Mouse (Mus musculus): Measurements from ENCODE around the gene Axdnd1. TPM values are rescaled to one million over a fixed set of nuclear protein-coding genes. Genes with fewer than 3 reads are reported as not detected.
"Not testable (repeated sequence)": the region's sequence is repeated elsewhere in the genome, so short reads cannot be mapped to it uniquely, and the experiment has no call there.

Axdnd1 gene
- polyA plus RNA-seq, 1 experiment from 2014 or later = 0.22 TPM

DNA sequence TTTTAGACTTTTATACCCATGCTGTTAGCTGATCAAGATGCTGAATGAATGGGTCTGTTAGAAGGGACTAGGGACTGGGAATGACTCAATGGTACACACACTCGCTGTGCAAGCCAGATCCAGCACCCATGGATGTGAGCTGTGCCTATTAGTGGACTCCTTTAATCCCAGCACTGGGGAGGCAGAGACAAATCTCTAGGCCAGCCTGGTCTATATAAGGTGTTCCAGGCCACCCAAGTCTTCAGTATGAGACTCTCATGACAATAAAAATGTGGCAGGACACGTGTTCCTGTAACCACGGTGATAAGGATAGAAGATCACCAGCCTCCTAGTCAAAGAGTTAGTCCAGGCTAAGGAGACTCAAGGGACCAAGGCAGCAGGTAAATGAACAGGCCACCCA is 3.1 kb upstream of the Axdnd1 start:
- no peak overlapping the region for H3K27ac ChIP-seq (ENCODE audit: low read length)
- H3K4me1 ChIP-seq (ENCODE audit: control insufficient read depth, insufficient read depth, low read length) = no peaks in the 10 kb centered on the region
- H3K4me2 ChIP-seq (ENCODE audit: low read depth, low read length) = no peak overlapping the region
- WGBS = 88% methylated on average over 3 of the region's 3 CpGs
- no peaks in the 10 kb centered on the region for H3K9me3 ChIP-seq (replicated peaks; ENCODE audit: control insufficient read depth, low read length)
- H3K36me3 ChIP-seq (ENCODE audit: control insufficient read depth, insufficient read depth, low read length) = no peaks in the 10 kb centered on the region
- H3K27me3 ChIP-seq (ENCODE audit: control insufficient read depth, insufficient read depth, low read length) = no peaks in the 10 kb centered on the region
- ATAC-seq (ENCODE audit: insufficient read depth, low FRiP score) = no peak
- H3K4me3 ChIP-seq (replicated peaks; ENCODE audit: low read length) = no peak overlapping the region
- no peak overlapping the region for H3K9ac ChIP-seq (ENCODE audit: low read length)

DNA sequence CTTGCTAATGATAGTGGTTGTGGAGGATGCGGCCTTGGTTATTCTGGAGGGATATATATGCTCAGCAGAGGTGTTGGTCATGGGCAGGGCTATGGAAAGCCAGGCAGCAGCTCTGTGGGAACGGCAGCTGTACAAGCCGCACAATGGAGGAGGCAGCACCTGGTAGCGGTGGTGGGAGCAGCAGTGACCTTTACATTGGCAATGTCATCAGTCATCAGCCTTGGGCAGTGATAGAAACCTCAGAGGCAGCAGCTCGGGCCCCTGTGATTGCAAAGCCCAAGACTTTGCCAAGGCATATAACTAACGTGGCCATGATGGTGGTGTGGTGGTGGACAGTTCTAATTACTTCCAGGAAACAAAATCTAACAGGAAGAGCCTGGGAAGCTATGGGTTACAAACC is 2.5 kb upstream of the Axdnd1 start:
- no peaks in the 10 kb centered on the region for H3K4me1 ChIP-seq (ENCODE audit: control insufficient read depth, insufficient read depth, low read length)
- H3K27ac ChIP-seq (ENCODE audit: low read length) = no peak overlapping the region
- no peak for ATAC-seq (ENCODE audit: insufficient read depth, low FRiP score)
- H3K9ac ChIP-seq (ENCODE audit: low read length) = no peak overlapping the region
- no peaks in the 10 kb centered on the region for H3K9me3 ChIP-seq (replicated peaks; ENCODE audit: control insufficient read depth, low read length)
- 73% methylated on average over 6 of the region's 6 CpGs for WGBS
- no peaks in the 10 kb centered on the region for H3K27me3 ChIP-seq (ENCODE audit: control insufficient read depth, insufficient read depth, low read length)
- no peaks in the 10 kb centered on the region for H3K36me3 ChIP-seq (ENCODE audit: control insufficient read depth, insufficient read depth, low read length)
- H3K4me3 ChIP-seq (replicated peaks; ENCODE audit: low read length) = no peak overlapping the region
- no peak overlapping the region for H3K4me2 ChIP-seq (ENCODE audit: low read depth, low read length)

DNA sequence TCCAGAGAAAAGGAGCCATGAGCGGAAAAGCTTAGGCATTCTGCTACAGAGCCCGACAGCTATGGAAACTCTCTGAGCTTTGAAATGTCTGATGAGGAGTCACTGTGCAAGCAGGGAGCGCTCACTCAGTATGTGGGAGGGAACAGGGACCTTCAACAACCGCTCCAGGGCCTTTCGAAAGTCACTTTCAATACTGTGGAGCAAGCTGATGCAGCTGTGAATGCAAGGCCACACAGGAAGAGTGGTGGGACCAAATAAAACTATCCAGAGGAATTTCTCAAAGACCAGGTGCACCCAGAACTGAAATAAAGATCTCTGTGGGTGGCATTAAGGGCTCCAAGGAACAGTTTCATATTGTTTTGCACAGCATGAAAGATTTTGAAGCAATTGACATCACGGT is 1.9 kb upstream of the Axdnd1 start:
- Histone ChIP-seq H3K27me3 (ENCODE audit: control insufficient read depth, insufficient read depth, low read length) (no peaks in the 10 kb centered on the region), H3K4me1 (ENCODE audit: control insufficient read depth, insufficient read depth, low read length) (no peaks in the 10 kb centered on the region), H3K9ac (ENCODE audit: low read length) (no peak overlapping the region), H3K4me3 (replicated peaks; ENCODE audit: low read length) (no peak overlapping the region), H3K27ac (ENCODE audit: low read length) (no peak overlapping the region), H3K4me2 (ENCODE audit: low read depth, low read length) (no peak overlapping the region), H3K9me3 (replicated peaks; ENCODE audit: control insufficient read depth, low read length) (no peaks in the 10 kb centered on the region), H3K36me3 (ENCODE audit: control insufficient read depth, insufficient read depth, low read length) (no peaks in the 10 kb centered on the region)
- ATAC-seq (ENCODE audit: insufficient read depth, low FRiP score) = no peak
- WGBS = 76% methylated on average over 6 of the region's 6 CpGs

DNA sequence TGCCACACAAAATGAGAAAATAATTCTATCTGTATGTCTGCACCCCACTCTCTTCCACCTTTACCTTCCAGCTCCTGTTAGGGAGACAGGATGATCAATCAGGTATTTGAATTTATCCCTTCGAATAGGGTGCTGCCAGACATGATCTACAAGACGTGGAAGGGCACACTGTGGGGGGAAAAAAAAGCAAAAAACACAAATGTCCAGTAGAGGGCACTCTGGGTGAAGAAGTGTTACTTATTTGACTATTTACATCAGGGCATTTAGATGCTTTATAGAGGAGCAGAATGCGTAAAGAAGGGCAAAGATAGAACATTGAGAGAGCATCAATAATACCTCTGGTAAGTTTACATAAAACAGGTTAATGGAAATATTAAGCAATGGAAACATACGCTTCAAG is 2.8 kb downstream of the Axdnd1 start:
- no peak overlapping the region for H3K9ac ChIP-seq (ENCODE audit: low read length)
- H3K27ac ChIP-seq (ENCODE audit: low read length) = no peak overlapping the region
- H3K4me1 ChIP-seq (ENCODE audit: control insufficient read depth, insufficient read depth, low read length) = no peaks in the 10 kb centered on the region
- H3K4me2 ChIP-seq (ENCODE audit: low read depth, low read length) = no peak overlapping the region
- 57% methylated on average over 4 of the region's 4 CpGs for WGBS
- 0 out of 2 replicates have a peak, but pooled peaks cover 2% of the 10 kb centered on the region for H3K9me3 ChIP-seq (replicated peaks; ENCODE audit: control insufficient read depth, low read length)
- H3K4me3 ChIP-seq (replicated peaks; ENCODE audit: low read length) = no peak overlapping the region
- no peak for ATAC-seq (ENCODE audit: insufficient read depth, low FRiP score)
- no peaks in the 10 kb centered on the region for H3K36me3 ChIP-seq (ENCODE audit: control insufficient read depth, insufficient read depth, low read length)
- no peaks in the 10 kb centered on the region for H3K27me3 ChIP-seq (ENCODE audit: control insufficient read depth, insufficient read depth, low read length)

DNA sequence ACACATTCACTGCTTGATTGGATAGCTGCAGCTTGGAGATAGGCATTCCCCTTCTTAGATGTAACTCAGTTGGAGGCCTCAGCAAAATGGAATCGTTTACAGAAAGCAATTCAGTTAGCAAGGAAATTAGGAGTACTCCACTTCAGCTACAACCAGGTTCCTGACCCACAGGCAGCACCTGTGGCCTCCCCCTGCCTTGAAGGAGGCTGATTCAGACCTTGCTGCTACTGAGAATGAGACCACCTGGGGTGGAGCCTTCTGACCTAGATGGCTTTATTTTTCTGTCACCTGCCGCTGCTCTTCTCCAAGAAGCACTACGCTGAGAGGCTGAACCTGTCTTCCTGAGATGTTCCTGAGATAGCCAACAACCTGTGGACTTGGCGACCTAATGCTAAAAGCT is 12.4 kb downstream of the Axdnd1 start:
- 61% methylated on average over 4 of the region's 4 CpGs for WGBS
- no peak overlapping the region for H3K4me2 ChIP-seq (ENCODE audit: low read depth, low read length)
- H3K9ac ChIP-seq (ENCODE audit: low read length) = no peak overlapping the region
- H3K36me3 ChIP-seq (ENCODE audit: control insufficient read depth, insufficient read depth, low read length) = no peaks in the 10 kb centered on the region
- H3K27me3 ChIP-seq (ENCODE audit: control insufficient read depth, insufficient read depth, low read length) = no peaks in the 10 kb centered on the region
- no peak overlapping the region for H3K27ac ChIP-seq (ENCODE audit: low read length)
- no peaks in the 10 kb centered on the region for H3K4me1 ChIP-seq (ENCODE audit: control insufficient read depth, insufficient read depth, low read length)
- ATAC-seq (ENCODE audit: insufficient read depth, low FRiP score) = no peak
- H3K4me3 ChIP-seq (replicated peaks; ENCODE audit: low read length) = no peak overlapping the region
- no peaks in the 10 kb centered on the region for H3K9me3 ChIP-seq (replicated peaks; ENCODE audit: control insufficient read depth, low read length)

DNA sequence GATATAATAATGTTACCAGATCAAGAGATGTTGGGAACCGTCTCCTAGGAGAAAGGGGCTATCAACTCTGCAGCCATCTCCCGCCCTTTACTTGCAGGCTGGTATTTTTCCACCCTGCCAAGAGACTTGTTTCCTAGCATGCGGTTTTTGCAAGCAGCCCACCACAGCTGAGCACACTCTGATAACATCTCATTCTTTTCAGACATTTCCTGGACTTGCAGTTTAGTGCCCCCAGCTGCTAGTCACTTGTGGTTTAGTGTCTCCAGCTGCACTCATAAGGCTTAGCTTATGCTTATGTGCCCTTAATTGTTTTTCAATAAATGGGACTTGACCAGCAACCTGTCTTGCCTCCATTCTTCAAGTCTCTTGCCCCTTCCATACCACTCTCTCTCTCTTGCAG is 13.0 kb downstream of the Axdnd1 start:
- no peak overlapping the region for H3K4me3 ChIP-seq (replicated peaks; ENCODE audit: low read length)
- no peaks in the 10 kb centered on the region for H3K36me3 ChIP-seq (ENCODE audit: control insufficient read depth, insufficient read depth, low read length)
- no peak overlapping the region for H3K27ac ChIP-seq (ENCODE audit: low read length)
- ATAC-seq (ENCODE audit: insufficient read depth, low FRiP score) = no peak
- no peaks in the 10 kb centered on the region for H3K9me3 ChIP-seq (replicated peaks; ENCODE audit: control insufficient read depth, low read length)
- no peaks in the 10 kb centered on the region for H3K4me1 ChIP-seq (ENCODE audit: control insufficient read depth, insufficient read depth, low read length)
- H3K9ac ChIP-seq (ENCODE audit: low read length) = no peak overlapping the region
- H3K4me2 ChIP-seq (ENCODE audit: low read depth, low read length) = no peak overlapping the region
- WGBS = 40% methylated on average over 3 of the region's 3 CpGs
- no peaks in the 10 kb centered on the region for H3K27me3 ChIP-seq (ENCODE audit: control insufficient read depth, insufficient read depth, low read length)

DNA sequence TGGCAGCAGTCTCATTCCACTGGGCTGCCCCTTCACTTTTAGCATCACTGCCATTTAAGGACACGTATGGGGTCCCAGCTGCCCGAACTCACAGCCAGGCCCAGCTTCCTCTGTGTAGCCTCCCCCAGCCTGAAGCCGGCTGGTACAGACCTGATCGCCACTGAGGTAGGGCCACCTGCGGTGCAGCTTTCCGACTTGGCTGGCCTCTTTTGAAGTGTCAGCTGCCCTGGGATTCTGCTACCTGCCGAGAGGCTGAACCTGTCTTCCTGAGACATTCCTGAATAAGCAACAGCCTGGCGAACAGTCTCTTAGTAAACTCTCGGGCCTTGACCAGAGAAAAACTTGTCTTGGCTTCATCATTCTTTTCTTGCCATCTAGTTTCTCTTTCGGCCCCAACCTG is 17.7 kb downstream of the Axdnd1 start:
- no peaks in the 10 kb centered on the region for H3K36me3 ChIP-seq (ENCODE audit: control insufficient read depth, insufficient read depth, low read length)
- no peak for ATAC-seq (ENCODE audit: insufficient read depth, low FRiP score)
- H3K27me3 ChIP-seq (ENCODE audit: control insufficient read depth, insufficient read depth, low read length) = no peaks in the 10 kb centered on the region
- no peaks in the 10 kb centered on the region for H3K9me3 ChIP-seq (replicated peaks; ENCODE audit: control insufficient read depth, low read length)
- H3K27ac ChIP-seq (ENCODE audit: low read length) = no peak overlapping the region
- whole genome bisulfite sequencing = 55% methylated on average over 10 of the region's 10 CpGs
- no peak overlapping the region for H3K9ac ChIP-seq (ENCODE audit: low read length)
- H3K4me1 ChIP-seq (ENCODE audit: control insufficient read depth, insufficient read depth, low read length) = no peaks in the 10 kb centered on the region
- no peak overlapping the region for H3K4me3 ChIP-seq (replicated peaks; ENCODE audit: low read length)
- H3K4me2 ChIP-seq (ENCODE audit: low read depth, low read length) = no peak overlapping the region

DNA sequence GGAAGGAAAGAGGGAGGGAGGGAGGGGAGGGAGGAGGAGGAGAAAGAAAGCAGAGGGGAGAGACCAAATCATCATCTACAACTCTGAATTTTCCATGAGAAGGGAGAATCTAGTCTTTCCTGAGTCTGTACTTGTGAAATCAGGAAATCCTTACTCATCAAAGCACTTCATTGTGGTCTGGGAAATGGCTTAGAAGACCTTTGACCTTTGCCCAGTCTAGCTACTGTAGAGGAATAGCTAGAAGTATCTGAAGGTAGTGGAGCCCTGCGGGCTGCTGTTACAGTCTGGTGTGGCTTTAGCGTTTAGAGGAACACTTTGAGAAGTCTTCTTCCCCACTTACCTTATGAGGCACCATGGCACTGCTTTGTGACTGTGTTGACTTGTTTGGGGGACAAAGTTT is 18.5 kb downstream of the Axdnd1 start:
- H3K4me2 ChIP-seq (ENCODE audit: low read depth, low read length) = no peak overlapping the region
- no peaks in the 10 kb centered on the region for H3K36me3 ChIP-seq (ENCODE audit: control insufficient read depth, insufficient read depth, low read length)
- H3K4me3 ChIP-seq (replicated peaks; ENCODE audit: low read length) = no peak overlapping the region
- no peaks in the 10 kb centered on the region for H3K9me3 ChIP-seq (replicated peaks; ENCODE audit: control insufficient read depth, low read length)
- ATAC-seq (ENCODE audit: insufficient read depth, low FRiP score) = no peak
- H3K9ac ChIP-seq (ENCODE audit: low read length) = no peak overlapping the region
- 66% methylated on average over 2 of the region's 2 CpGs for WGBS
- no peaks in the 10 kb centered on the region for H3K4me1 ChIP-seq (ENCODE audit: control insufficient read depth, insufficient read depth, low read length)
- no peak overlapping the region for H3K27ac ChIP-seq (ENCODE audit: low read length)
- no peaks in the 10 kb centered on the region for H3K27me3 ChIP-seq (ENCODE audit: control insufficient read depth, insufficient read depth, low read length)

DNA sequence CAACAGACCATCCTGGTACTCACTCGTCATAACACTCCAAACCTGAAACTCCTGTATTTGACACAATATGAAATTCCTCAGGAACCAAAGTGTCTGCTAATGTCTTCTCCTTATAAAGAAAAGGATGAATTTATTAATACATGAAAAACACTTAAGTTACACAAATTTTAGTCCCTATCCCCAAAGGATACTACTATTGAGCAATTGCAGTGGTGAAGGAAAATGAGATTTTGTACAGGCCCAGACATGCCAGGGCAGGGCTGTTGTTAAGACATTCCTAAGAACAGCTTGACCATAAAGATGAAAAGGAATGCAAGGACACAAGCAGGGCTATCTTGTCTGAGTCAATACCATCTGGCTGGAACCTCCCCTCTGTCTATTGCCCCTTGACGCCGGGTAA is 20.8 kb downstream of the Axdnd1 start:
- not testable (repeated sequence) for H3K27ac ChIP-seq (ENCODE audit: low read length); H3K4me3 ChIP-seq (replicated peaks; ENCODE audit: low read length); H3K27me3 ChIP-seq (ENCODE audit: control insufficient read depth, insufficient read depth, low read length); ATAC-seq (ENCODE audit: insufficient read depth, low FRiP score); H3K4me2 ChIP-seq (ENCODE audit: low read depth, low read length); H3K9me3 ChIP-seq (replicated peaks; ENCODE audit: control insufficient read depth, low read length); H3K4me1 ChIP-seq (ENCODE audit: control insufficient read depth, insufficient read depth, low read length); H3K9ac ChIP-seq (ENCODE audit: low read length); H3K36me3 ChIP-seq (ENCODE audit: control insufficient read depth, insufficient read depth, low read length)
- WGBS = 75% methylated on average over 3 of the region's 3 CpGs

DNA sequence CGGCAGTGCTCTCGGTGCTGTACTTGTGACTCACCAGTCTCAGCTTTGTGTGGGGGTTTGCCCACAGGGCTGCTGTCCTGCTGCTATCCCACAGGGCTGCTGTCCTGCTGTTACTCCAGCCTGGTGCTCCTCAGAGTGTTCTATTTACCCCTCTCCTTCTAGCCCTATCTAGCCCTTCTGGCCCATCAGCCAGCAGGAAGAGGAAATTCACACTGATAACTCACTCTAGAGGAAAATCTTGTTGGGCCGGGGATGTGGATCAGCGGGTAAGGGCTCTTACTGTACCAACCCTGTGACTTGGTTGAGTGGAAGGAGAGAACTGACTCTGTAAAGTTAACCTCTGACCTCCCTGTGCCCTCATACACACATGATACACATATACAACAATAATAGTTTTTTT is 27.8 kb downstream of the Axdnd1 start:
- no peaks in the 10 kb centered on the region for H3K4me1 ChIP-seq (ENCODE audit: control insufficient read depth, insufficient read depth, low read length)
- H3K4me2 ChIP-seq (ENCODE audit: low read depth, low read length) = no peak overlapping the region
- H3K9me3 ChIP-seq (replicated peaks; ENCODE audit: control insufficient read depth, low read length) = no peaks in the 10 kb centered on the region
- H3K4me3 ChIP-seq (replicated peaks; ENCODE audit: low read length) = no peak overlapping the region
- no peaks in the 10 kb centered on the region for H3K36me3 ChIP-seq (ENCODE audit: control insufficient read depth, insufficient read depth, low read length)
- H3K9ac ChIP-seq (ENCODE audit: low read length) = no peak overlapping the region
- WGBS = 86% methylated on average over 4 of the region's 4 CpGs
- no peak overlapping the region for H3K27ac ChIP-seq (ENCODE audit: low read length)
- H3K27me3 ChIP-seq (ENCODE audit: control insufficient read depth, insufficient read depth, low read length) = no peaks in the 10 kb centered on the region
- ATAC-seq (ENCODE audit: insufficient read depth, low FRiP score) = no peak
